Mouse (Mus musculus) myocyte (in vitro differentiated cells): ENCODE measurements around the gene Mprip.

Experiments used
- CEBPB ChIP-seq: IDR thresholded peaks from 2 replicates; pipeline ENCODE4 v1.6.1; 2011; ENCODE audit warnings: mild to moderate bottlenecking, moderate library complexity; ENCODE audit not compliant: poor library complexity, insufficient read depth, severe bottlenecking
- MYOG ChIP-seq, 3 experiments: IDR thresholded peaks; one replicate each; pipeline ENCODE4 v1.6.1; 2011; ENCODE audit warnings: control low read depth in 2 of 3, low read depth in 2 of 3, mild to moderate bottlenecking in 2 of 3; ENCODE audit not compliant: insufficient read length in 2 of 3, control insufficient read depth in 1 of 3, insufficient read depth in 1 of 3
- POLR2A ChIP-seq: IDR thresholded peaks from one replicate; pipeline ENCODE4 v1.6.1; 2011; ENCODE audit warnings: low read depth, mild to moderate bottlenecking, control low read depth, moderate library complexity; ENCODE audit not compliant: insufficient read length
- POLR2AphosphoS2 ChIP-seq: IDR thresholded peaks from one replicate; pipeline ENCODE4 v1.6.1; 2011; ENCODE audit warnings: low read depth, control low read depth; ENCODE audit not compliant: insufficient read length
- USF1 ChIP-seq: IDR thresholded peaks from one replicate; pipeline ENCODE4 v1.6.1; 2011; ENCODE audit warnings: low read depth, mild to moderate bottlenecking, control low read depth, moderate library complexity

- TF ChIP-seq POLR2AphosphoS2 (no peak), POLR2A (no peak), MYOG (IDR thresholded peaks at IDR 0.05; ENCODE audit: control insufficient read depth in 1 of 3, insufficient read depth in 1 of 3, insufficient read length in 2 of 3, low read depth in 2 of 3) (no peak), CEBPB (no peak), USF1 (no peak)
These were observed 7.6 kb upstream of the Mprip start for GRCm38 (mm10) chr11:59653547-59653946.
